Mouse (Mus musculus) midbrain, embryonic 15.5 days (tissue): ENCODE measurements at regions not wholly inside any gene's neighbourhood (a gene's known extent, or its start where the extent isn't known, plus 50 kb on each side); places are given as distances from the start of the nearest gene placed in this dataset.
"Not testable (repeated sequence)": the region's sequence is repeated elsewhere in the genome, so short reads cannot be mapped to it uniquely, and the experiment has no call there.

Experiments
- ATAC-seq: fragments of 200-750 bp; cut with Nextera tagmentation; replicated peaks from 2 replicates; pipeline ENCODE4 v1.8.0; 2017; ENCODE audit warnings: moderate TSS enrichment
- H3K27ac ChIP-seq: fragments of 300-500 bp; sonication (generic); 2 replicates; pipeline ENCODE4 v1.5.1; 2015; ENCODE audit warnings: mild to moderate bottlenecking, inconsistent platforms
- H3K27me3 ChIP-seq: fragments of 300-500 bp; sonication (generic); replicated peaks from 2 replicates; pipeline ENCODE4 v1.6.1; 2015; ENCODE audit warnings: inconsistent platforms
- H3K36me3 ChIP-seq: fragments of 300-500 bp; sonication (generic); replicated peaks from 2 replicates; pipeline ENCODE4 v1.6.1; 2015; ENCODE audit warnings: inconsistent platforms
- H3K4me1 ChIP-seq: fragments of 300-500 bp; sonication (generic); 2 replicates; pipeline ENCODE4 v1.6.1; 2015; ENCODE audit warnings: inconsistent platforms
- H3K4me2 ChIP-seq: fragments of 300-500 bp; sonication (generic); 2 replicates; pipeline ENCODE4 v1.6.1; 2015; ENCODE audit warnings: inconsistent platforms, mild to moderate bottlenecking, moderate library complexity
- H3K4me3 ChIP-seq: fragments of 300-500 bp; sonication (generic); 2 replicates; pipeline ENCODE4 v1.5.1; 2015; ENCODE audit warnings: mild to moderate bottlenecking, inconsistent platforms
- H3K9ac ChIP-seq: fragments of 300-500 bp; sonication (generic); 2 replicates; pipeline ENCODE4 v1.6.1; 2015; ENCODE audit warnings: mild to moderate bottlenecking, inconsistent platforms
- H3K9me3 ChIP-seq: fragments of 300-500 bp; sonication (generic); 2 replicates; pipeline ENCODE4 v1.6.1; 2016; ENCODE audit warnings: inconsistent platforms
- WGBS: fragments of 180-500 bp; shearing (Covaris S2); methylation state at CpG from one replicate; pipeline ENCODE4 v1.1.7; 2015; ENCODE audit warnings: mixed read lengths; 5-methylcytosine and 5-hydroxymethylcytosine counted together

GRCm38 (mm10) chr10:43657501-43658225 lies 79.6 kb downstream of the Cd24a start:
- Histone ChIP-seq H3K36me3 (no peaks in the 10 kb centered on the region), H3K4me2 (no peak overlapping the region), H3K9ac (no peak overlapping the region), H3K9me3 (no peaks in the 10 kb centered on the region), H3K4me1 (no peaks in the 10 kb centered on the region; the same call in 1 of the 2 replicates), H3K27me3 (no peaks in the 10 kb centered on the region), H3K27ac (no peak overlapping the region), H3K4me3 (no peak overlapping the region)
- 92% methylated on average over 8 of the region's 8 CpGs for WGBS
- ATAC-seq: no peak

- Histone ChIP-seq H3K36me3 (no peaks in the 10 kb centered on the region), H3K4me1 (no peaks in the 10 kb centered on the region; the same call in 1 of the 2 replicates), H3K4me2 (no peak overlapping the region), H3K27ac (no peak overlapping the region), H3K4me3 (no peak overlapping the region), H3K27me3 (no peaks in the 10 kb centered on the region), H3K9me3 (no peaks in the 10 kb centered on the region), H3K9ac (no peak overlapping the region)
- no peak for ATAC-seq
- 75% methylated on average over 1 of the region's 1 CpGs for WGBS
These were observed 80.1 kb downstream of the Cd24a start for GRCm38 (mm10) chr10:43658226-43658593.

GRCm38 (mm10) chr10:43664844-43665243 lies 86.8 kb downstream of the Cd24a start:
- WGBS: 83% methylated on average over 4 of the region's 4 CpGs

GRCm38 (mm10) chr10:43666262-43667085 lies 88.4 kb downstream of the Cd24a start:
- Histone ChIP-seq H3K27ac (no peak overlapping the region), H3K4me3 (no peak overlapping the region), H3K27me3 (no peaks in the 10 kb centered on the region), H3K9me3 (no peaks in the 10 kb centered on the region), H3K4me2 (no peak overlapping the region), H3K9ac (no peak overlapping the region), H3K36me3 (no peaks in the 10 kb centered on the region), H3K4me1 (no peaks in the 10 kb centered on the region)
- ATAC-seq: no peak
- 72% methylated on average over 9 of the region's 9 CpGs for WGBS

More at GRCm38 (mm10) chr10:43664844-43665243, 86.8 kb downstream of the Cd24a start:
- Histone ChIP-seq H3K4me3 (no peak overlapping the region), H3K27me3 (no peaks in the 10 kb centered on the region), H3K4me1 (no peaks in the 10 kb centered on the region), H3K36me3 (no peaks in the 10 kb centered on the region), H3K4me2 (no peak overlapping the region), H3K9ac (no peak overlapping the region), H3K9me3 (no peaks in the 10 kb centered on the region), H3K27ac (no peak overlapping the region)
- ATAC-seq: no peak

GRCm38 (mm10) chr10:43667086-43667690 lies 89.1 kb downstream of the Cd24a start:
- Histone ChIP-seq H3K27me3 (no peaks in the 10 kb centered on the region), H3K4me2 (peak overlapping the region; percentile 30)

GRCm38 (mm10) chr10:43667732-43668247 lies 89.7 kb downstream of the Cd24a start:
- H3K4me3 ChIP-seq: no peak overlapping the region
- no peaks in the 10 kb centered on the region for H3K4me1 ChIP-seq
- ATAC-seq: no peak
- no peaks in the 10 kb centered on the region for H3K9me3 ChIP-seq
- no peak overlapping the region for H3K27ac ChIP-seq
- WGBS: 86% methylated on average over 11 of the region's 11 CpGs
- H3K27me3 ChIP-seq: no peaks in the 10 kb centered on the region
- H3K4me2 ChIP-seq: no peak overlapping the region
- no peaks in the 10 kb centered on the region for H3K36me3 ChIP-seq
- no peak overlapping the region for H3K9ac ChIP-seq

More at GRCm38 (mm10) chr10:43667086-43667690, 89.1 kb downstream of the Cd24a start:
- no peak for ATAC-seq
- H3K27ac ChIP-seq: no peak overlapping the region
- no peak overlapping the region for H3K4me3 ChIP-seq
- no peaks in the 10 kb centered on the region for H3K9me3 ChIP-seq
- 59% methylated on average over 25 of the region's 25 CpGs for WGBS
- H3K36me3 ChIP-seq: no peaks in the 10 kb centered on the region
- H3K4me1 ChIP-seq: no peaks in the 10 kb centered on the region
- H3K9ac ChIP-seq: no peak overlapping the region

GRCm38 (mm10) chr10:43669471-43669870 lies 91.4 kb downstream of the Cd24a start:
- Histone ChIP-seq H3K9ac (no peak overlapping the region), H3K4me1 (no peaks in the 10 kb centered on the region), H3K27me3 (no peaks in the 10 kb centered on the region), H3K36me3 (no peaks in the 10 kb centered on the region), H3K9me3 (no peaks in the 10 kb centered on the region), H3K27ac (no peak overlapping the region), H3K4me2 (no peak overlapping the region), H3K4me3 (no peak overlapping the region)
- WGBS: 82% methylated on average over 5 of the region's 5 CpGs
- no peak for ATAC-seq

GRCm38 (mm10) chr10:43670745-43671144 lies 92.7 kb downstream of the Cd24a start:
- H3K36me3 ChIP-seq: no peaks in the 10 kb centered on the region
- H3K4me3 ChIP-seq: no peak overlapping the region
- H3K4me1 ChIP-seq: no peaks in the 10 kb centered on the region
- WGBS: 77% methylated on average over 1 of the region's 1 CpGs
- H3K9ac ChIP-seq: no peak overlapping the region
- H3K9me3 ChIP-seq: no peaks in the 10 kb centered on the region
- no peaks in the 10 kb centered on the region for H3K27me3 ChIP-seq
- no peak for ATAC-seq
- H3K4me2 ChIP-seq: no peak overlapping the region
- no peak overlapping the region for H3K27ac ChIP-seq

- Histone ChIP-seq H3K27me3 (no peaks in the 10 kb centered on the region), H3K4me3 (no peak overlapping the region), H3K9ac (no peak overlapping the region), H3K4me2 (no peak overlapping the region), H3K9me3 (no peaks in the 10 kb centered on the region), H3K4me1 (no peaks in the 10 kb centered on the region), H3K27ac (no peak overlapping the region), H3K36me3 (no peaks in the 10 kb centered on the region)
- no peak for ATAC-seq
- WGBS: 84% methylated on average over 3 of the region's 3 CpGs
These were observed 93.7 kb downstream of the Cd24a start for GRCm38 (mm10) chr10:43671785-43672184.

- Histone ChIP-seq H3K27ac (no peak overlapping the region), H3K9ac (no peak overlapping the region), H3K4me2 (no peak overlapping the region), H3K9me3 (no peaks in the 10 kb centered on the region), H3K4me3 (no peak overlapping the region), H3K4me1 (no peaks in the 10 kb centered on the region), H3K36me3 (no peaks in the 10 kb centered on the region), H3K27me3 (no peaks in the 10 kb centered on the region)
- 61% methylated on average over 6 of the region's 6 CpGs for WGBS
- no peak for ATAC-seq
These were observed 94.4 kb downstream of the Cd24a start for GRCm38 (mm10) chr10:43672490-43672889.

GRCm38 (mm10) chr10:43674749-43675148 lies 96.7 kb downstream of the Cd24a start:
- ATAC-seq: no peak
- WGBS: 75% methylated on average over 1 of the region's 1 CpGs
- H3K4me3 ChIP-seq: no peak overlapping the region
- no peaks in the 10 kb centered on the region for H3K9me3 ChIP-seq
- H3K9ac ChIP-seq: no peak overlapping the region
- H3K4me1 ChIP-seq: no peaks in the 10 kb centered on the region
- H3K27ac ChIP-seq: no peak overlapping the region
- H3K4me2 ChIP-seq: no peak overlapping the region
- no peaks in the 10 kb centered on the region for H3K36me3 ChIP-seq
- H3K27me3 ChIP-seq: no peaks in the 10 kb centered on the region

GRCm38 (mm10) chr10:43675495-43675894 lies 97.4 kb downstream of the Cd24a start:
- ATAC-seq, H3K4me2 ChIP-seq, H3K4me3 ChIP-seq, H3K9ac ChIP-seq, H3K27me3 ChIP-seq, H3K36me3 ChIP-seq, H3K9me3 ChIP-seq, H3K4me1 ChIP-seq, H3K27ac ChIP-seq: not testable (repeated sequence)
- WGBS: 76% methylated on average over 1 of the region's 1 CpGs
